Mouse (Mus musculus) erythroid progenitor cell, adult 5-6 weeks (primary cell): ENCODE measurements around the gene Arnt2. TPM values are rescaled to one million over a fixed set of nuclear protein-coding genes. Genes with fewer than 3 reads are reported as not detected.

Experiments used
- ATAC-seq: replicated peaks from 2 replicates; pipeline ENCODE4 v1.8.0; 2016; ENCODE audit warnings: moderate number of reproducible peaks, mild to moderate bottlenecking, moderate TSS enrichment, inconsistent platforms; ENCODE audit not compliant: poor library complexity, low FRiP score, severe bottlenecking
- total RNA-seq, 2 experiments: library from RNA; stranded (forward) in 1 of 2; stranded (reverse) in 1 of 2; fragments of 150-400 nt in 1 of 2; fragments of 186-747, 209-891 nt in 1 of 2; gene quantifications; 2 replicates each; pipeline versions ENCODE4 v1.2.3 to v1.2.4; 2015 to 2017; ENCODE audit warnings: low replicate concordance in 2 of 2

Arnt2 gene
- total RNA-seq, 2 experiments from 2014 or later = not detected

DNA sequence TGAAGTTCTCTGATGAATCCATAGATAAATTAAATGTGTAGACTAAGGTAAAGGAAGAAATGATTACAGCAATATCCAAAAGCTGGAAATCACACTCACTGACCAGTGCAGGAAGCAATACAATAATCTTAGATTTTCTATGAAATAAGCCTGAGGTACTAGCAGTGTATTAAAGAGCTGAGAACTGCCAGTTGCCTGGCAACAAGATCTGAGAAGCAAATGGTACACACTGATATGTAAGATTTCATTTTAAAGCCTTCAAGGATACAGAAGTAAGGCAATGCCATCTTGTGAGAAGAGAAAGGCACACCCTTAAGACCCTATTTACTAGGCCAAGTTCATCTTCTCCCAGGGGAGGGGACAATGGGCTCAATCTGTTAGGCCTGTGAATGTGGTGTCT, 59.4 kb downstream of the Arnt2 start:
- no peak for ATAC-seq

DNA sequence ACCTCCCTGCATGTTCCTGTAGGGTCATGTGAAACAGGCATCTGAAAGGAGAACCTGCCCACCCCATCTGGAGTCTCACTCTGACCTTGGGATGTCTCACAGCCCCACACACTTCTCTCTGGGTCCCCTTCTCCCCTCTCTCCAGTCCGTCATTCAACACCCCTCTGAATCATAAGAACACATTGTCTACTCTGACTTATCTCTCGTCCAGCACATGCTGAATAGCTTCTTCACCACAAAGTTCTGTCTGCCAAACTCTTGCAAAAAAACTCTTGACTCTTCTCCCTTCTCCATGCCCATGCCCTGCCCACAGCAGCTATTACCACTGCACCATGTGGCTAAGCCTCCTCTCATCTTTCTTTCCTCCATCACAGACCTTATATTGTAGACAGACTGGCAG, 60.0 kb downstream of the Arnt2 start:
- no peak for ATAC-seq

DNA sequence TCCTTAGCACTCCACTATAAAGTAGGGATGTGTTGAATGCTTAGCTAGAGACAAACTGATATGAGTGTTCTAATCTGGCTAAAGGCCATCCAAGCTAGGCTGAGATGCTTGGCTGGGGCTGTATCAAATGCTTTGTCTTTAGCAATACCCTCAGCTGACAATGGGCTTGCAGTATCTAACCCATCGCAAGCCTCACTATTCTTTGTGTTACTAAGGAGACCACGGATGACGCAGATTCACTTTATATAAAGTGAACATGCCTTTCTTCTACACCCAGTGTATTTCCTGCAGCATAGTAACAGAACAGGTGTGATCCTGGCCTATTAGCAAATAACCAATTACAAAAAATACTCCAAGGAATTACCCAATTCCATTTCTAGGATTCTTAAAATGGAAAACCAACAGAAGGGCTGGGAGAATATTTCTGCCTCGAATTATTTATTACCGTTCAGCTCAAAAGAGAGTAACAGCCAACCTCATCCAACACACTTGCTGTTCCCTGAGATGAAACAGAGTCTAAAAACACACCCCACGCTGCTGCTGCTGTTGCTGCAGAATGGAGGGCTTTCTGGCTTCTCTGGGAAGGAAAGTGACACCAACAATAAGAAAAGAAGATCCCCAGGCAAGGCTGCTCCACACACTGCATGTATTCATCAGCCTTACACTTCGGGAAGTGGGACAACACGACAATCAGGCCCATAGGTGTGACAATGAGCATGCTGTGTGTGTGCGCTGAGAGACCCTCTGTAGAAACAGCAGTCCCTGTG, 61.6 kb downstream of the Arnt2 start:
- no peak for ATAC-seq

DNA sequence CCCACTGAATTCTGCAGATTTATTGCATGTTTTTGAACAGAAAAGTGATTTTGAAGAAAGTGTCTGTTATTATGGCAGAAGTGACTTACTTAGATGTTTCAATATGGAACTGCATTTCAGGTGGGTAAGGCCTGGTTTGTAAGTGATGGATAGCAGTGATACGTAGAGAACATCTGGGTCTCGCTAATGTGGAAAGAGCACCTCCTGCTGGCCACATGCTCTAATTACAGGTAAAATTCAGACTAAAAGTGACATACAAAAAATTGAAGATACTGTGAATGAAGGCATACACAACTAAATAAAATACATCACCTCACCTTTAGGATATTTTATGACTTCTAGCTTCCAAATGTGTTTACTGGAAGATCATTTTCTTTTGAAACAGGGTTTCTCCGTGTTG, 66.8 kb downstream of the Arnt2 start:
- ATAC-seq = no peak

DNA sequence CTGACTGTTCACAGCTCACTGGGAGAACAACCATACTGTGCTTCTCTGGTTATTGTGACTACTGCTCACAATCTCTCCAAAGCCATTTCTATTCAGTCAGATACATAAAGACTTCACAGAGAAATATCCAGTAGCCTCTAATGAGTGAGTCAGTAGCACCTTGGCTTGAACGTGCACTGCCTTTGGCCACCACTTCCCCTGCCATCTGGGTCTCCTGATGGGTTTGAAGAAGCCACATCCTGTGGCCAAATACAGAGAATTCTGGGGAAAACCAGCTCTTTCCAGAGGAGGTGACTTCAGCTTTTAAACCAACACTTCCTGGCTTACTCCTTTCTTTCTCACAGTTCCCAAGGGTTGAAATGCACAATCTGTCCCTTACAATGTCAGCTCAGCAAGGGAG, 69.0 kb downstream of the Arnt2 start:
- no peak for ATAC-seq

DNA sequence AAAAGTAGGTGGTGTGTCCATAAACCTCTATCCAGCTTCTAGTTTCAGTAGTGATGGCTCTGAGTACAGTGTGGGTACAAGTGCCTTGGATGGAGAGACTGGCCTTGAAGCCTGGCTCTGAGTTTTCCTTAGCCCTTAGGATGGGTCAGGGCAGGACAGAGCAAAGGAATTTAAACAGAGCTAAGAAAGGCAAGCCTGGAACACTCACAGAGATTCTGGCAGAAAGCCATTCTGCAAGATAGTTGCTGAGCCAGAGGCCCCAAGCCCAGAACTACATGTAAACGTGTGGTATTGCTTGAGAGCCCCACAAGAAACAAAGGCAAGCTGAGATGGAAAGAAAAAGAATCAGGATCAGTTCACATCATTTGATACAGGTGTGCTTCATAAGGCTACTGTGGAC, 70.8 kb downstream of the Arnt2 start:
- no peak for ATAC-seq

DNA sequence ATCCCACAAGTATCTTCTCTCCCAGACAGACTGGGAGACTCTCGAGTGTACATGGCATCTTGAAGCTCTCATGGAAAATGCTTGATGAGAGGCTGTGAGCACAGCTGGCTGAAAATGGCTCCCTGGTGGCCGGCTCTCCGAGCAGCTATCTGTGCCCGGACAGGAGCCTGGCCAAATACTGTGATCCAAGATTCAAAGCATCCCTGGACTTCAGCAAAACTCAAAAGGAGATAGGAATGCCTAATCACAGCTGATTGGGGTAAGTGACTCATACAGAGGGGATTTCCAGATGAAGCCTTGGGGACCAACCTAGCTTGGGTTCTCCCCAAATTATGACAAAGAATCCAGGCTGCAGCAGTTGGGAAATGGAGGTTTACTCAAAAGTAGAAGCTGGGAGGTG, 72.2 kb downstream of the Arnt2 start:
- no peak for ATAC-seq

DNA sequence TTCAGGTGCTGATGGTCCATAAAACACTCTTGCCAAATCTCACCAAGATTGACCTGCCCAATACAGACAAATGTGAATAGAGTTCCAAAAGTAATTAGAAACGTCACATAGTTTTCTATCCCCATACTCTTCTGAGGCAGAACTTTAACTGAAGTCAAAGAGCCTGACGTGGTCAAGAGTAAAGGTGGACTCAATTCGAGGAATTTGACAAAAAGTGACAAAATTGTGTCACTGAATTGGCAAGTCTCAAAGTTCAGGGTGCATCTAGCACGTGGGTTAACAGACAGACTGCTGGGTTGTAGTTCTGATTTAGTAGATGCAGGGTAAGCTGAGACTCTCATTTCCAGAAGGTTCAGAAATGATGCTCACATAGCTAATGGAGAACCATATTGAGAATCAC, 73.1 kb downstream of the Arnt2 start:
- no peak for ATAC-seq

DNA sequence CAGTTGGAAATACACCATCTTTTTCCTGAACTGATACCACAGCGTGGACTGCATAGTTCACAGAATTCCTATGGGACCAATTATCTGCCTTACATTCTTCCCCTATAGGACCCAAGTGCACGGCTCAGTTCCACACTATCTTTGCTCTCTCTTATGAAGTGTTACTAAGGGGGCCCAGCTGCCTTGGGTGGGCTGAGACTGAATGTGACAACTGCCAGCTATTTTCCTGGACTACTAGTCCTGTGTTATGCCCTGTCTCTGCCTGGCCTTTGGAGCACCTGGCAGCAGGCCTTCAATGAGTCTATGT, 73.4 kb downstream of the Arnt2 start:
- no peak for ATAC-seq

DNA sequence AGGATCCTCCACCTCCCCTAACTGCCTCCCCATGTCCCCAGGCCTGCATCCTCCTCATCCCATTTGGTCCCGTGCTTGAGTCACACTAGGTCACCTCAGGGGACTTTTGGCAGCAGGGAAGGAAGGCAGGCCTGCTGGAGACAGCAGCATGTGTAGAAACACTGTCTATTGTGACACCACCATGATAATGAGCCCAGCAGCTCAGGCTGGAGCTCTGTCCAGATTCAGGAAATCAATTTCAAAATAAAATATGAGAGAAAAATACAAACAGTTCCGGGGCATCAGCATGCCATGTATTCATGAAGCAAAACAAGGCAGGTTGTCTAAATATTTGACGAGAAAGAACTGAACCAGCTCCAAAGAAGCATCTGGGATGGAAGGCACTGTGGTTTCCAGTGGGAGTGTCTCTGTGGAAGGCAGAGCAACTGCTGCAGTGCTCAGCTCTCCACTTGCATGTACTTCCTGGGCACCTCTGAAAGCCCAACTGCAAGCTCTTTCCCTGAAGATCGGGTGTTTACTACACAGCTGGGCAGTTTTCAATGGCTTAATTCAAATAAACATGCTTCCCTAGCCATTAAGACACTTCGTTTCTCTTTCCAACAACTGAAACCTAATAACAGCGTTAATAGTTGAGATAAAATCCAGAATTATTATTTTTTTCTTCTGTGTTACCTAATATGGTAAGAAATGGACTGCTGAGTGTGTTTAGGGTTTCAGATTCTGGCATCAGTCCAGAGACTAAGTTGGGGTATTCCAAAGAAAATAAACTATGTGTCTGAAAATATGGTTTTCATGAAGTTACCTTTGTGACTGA, 74.0 kb downstream of the Arnt2 start:
- no peak for ATAC-seq

DNA sequence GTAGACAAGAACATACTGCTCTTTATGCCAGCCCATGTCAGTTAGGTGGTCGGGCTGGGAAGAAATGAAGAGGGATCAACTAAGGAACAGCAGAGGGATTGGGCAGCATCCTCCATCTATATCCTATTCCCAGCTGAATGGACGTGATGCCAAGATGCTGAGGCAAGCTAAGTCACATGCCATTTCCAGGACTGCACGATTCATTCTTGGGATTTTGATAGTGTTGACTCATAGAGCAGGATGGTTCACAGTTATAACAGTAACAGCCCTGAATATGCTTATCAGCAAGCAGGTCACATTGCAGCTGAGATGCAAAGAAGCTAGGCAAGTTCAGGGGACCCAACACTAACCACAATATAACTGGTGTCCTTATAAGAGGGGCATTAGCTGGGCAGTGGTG, 76.0 kb downstream of the Arnt2 start:
- ATAC-seq = no peak

DNA sequence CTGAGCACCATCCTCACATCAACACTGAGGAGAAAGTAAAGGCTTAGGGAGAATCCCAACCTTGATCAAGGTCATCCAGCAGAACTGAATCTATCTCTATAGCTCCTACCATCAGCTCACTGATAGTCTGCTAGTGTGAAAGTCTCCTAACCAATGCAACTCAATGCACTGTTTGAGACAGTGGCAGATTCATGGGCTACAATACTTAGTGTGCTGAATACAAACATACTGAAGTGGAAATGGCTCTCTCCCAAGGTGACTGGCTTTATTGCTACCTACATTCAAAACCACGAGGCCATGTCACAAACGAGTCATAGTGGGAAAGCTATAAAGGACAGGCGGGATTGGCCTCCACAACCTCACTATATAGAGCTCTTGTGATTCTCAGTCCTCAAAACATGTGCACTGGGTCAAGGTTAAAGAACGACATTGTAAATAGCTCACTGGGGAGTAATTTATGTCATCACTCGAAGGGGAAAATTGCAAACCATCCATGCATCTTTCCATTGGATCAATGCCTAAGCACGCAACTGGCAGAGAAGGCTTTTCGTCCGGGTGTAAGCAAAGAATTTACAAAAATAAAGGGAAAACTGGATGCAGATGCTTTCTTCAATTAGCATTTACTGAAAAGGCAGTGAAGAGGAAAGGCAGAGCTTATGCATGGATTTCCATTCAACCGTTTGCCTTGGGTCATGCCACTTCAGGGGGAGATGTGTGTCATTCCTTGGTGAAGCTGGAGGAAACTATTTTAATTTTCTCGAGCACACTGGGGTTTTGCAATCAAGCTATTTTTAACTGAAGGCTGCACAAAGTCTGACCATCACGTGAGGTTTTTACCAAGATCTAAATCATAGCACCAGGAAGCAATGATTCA, 77.4 kb downstream of the Arnt2 start:
- no peak for ATAC-seq

DNA sequence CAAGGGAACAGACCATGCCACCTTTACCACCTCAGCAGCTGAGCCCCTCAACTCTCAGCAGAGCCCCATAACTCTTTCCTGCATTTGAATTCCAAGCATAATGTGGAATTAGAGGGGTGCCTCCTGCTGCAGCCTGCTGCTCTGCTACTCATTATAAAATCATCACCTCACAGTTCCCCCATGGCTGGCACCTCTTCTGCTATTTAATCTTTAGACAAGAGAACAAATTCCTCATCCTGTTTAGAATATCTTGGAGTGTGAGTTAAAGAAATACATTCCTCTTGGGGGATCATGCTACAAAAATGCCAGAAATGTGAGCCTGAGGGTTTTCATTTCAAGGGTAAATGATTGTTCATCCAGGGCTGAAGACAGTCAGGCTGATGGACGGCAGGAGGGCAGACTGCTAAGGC, 80.8 kb downstream of the Arnt2 start:
- no peak for ATAC-seq

DNA sequence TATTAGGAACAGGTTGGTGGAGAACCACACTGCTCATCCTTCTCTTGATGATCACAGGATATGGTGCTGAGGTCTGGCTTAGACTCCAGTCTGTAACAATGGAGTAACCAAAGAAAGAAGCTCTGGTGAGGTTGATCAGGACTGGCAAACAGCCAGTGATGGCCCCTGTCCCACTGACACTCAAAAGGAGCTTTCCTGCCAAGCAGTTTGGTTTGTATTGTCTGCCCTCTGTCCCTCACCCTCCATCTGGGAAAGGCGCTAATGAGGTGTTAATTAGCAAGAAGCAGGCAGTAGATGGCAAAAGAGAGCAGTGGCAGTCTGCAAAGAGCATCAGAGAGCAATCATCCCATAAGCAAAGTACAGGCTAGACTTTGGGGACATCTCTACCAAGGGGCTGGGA, 81.2 kb downstream of the Arnt2 start:
- ATAC-seq = no peak

DNA sequence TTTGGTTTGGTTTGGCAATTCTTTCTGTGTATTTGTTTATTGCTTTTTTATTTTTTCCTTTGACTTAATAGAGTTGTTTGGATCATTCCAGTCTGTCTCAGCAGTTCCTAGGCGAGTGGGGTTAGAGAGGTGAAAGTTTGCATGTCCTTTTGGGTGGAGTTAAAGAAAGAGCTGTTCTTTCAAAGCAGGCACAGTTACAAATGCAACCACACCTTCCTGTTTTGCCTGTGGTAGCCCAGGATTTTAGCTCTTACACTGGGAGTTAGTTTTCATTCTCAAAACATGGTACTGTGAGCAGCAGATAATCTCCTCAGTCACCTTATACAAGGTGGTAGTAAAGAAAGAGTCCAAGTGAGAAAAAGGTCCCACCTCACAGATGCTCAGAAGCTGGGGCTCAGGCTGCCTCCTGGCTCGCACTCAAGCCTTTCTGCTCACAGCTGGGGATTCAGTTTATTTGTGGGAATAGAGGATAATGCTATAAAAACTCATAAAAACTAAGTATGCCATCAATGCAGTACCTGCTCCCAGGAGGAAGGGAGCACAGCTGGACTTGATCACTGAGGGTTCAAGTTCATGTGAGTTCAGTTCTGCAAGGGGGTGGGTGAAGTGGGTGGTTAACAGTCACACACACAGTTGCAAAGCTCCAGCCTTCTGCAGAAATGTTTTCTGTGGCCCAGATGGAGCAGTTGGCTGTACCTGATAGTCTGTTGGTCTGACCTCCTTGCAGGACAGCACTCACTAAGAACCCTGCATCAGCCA, 84.2 kb downstream of the Arnt2 start:
- no peak for ATAC-seq

DNA sequence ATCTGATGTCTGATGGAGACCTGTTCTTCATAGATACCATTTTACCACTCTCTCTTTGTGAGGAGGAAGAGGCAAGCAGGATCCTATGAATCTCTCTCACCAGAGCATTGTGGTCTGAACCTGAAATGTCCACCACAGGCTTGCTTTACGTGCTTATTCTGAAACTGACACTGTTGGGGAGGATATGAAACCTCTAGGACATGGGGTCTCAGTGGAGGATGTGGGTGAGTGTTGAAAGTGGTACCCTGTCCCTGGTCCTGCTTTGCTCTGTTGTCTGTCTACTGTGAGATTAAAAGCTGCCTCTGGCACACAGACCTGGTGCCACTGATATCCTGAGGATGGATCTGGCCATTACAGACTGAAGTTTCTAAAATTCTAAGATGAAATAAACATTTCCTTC, 88.4 kb downstream of the Arnt2 start:
- no peak for ATAC-seq

DNA sequence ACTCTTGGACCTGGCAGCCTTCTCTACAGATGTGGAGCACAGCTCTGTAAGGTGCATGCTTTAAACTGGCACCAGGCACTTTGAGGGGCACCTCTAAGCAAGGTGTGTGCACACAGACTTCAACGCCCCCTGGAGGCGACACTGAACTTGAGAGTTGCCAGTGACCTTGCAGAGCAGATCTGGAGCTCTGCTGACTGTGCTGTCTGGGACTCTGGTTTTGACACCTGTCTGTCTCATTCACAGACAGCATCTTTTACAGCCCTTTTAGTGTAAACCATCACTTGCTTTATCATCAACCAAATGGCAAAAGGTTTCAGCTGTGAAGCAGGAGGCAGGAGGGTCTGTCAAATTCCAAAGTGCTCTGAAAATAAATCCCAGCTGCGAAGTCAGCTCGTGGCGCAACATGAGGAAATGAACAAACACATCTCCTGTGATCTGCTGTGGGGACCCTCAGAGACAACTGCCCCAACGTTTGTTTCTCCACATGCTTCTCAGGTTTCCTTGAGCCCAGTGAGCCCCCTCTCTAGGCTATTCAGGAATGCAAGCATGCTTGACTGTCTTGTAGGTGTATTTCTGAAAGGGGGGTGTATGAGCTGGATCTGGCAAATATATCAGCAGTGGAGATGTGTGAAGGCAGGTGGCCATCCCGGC, 94.5 kb downstream of the Arnt2 start:
- no peak for ATAC-seq

DNA sequence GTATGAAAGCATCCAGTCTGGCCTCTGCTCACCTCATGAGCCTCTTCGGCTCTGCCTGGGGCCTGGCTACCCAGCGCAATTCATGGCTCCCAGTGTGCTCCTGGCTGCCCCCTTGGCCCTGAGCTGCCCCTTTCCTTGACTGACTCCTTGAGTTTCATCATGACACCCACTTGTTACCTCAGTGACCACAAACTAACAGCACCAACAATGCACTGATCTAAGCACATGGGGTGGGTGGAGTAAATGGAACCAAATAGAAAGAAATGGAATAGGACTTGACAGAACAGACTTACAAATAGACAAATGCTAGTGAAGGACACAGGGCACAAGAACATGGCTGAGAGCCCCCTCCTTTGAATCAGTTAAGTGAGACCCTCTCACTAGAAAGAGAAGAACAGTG, 95.2 kb downstream of the Arnt2 start:
- no peak for ATAC-seq

DNA sequence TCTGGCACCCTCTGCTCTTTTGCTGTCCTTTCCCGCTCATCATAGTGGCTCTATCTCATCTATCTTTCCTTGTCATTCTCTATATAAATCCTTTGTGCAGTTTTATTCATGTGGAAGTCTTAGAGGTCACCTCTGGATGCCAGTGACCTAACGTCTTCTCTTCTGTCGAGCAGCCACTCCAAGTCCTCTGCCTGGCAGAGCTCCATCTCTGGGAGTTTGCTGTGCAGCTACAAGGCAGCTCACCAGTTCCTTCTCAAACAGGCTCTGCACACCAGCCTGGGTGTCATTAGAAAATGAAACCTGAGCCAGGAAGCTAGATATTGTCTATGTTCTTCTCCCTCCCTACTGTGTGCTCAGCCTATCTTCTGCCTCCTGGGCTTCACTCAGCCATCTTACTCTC, 98.4 kb downstream of the Arnt2 start:
- ATAC-seq = no peak

DNA sequence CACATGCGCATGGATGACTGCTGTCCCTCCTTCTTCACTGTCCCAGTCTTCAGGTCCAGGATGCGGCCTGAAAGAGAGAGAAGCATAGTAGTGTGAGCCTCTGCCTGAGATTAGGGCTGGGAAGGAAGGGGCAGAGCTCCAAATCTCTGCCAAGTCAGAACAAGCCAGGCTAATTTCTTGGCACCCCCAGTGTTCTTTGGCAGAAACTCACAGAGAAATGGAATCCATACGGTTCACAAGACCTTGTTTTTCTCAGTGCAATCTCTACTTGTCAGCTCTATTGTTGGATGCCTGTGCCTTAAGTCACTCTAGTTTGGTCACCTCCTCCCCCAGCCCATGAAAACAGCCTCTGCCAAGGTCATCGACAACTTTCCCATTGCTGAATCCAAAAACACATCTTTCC, 99.1 kb downstream of the Arnt2 start:
- no peak for ATAC-seq
